Comparison of ENCODE assay signal across 9 mouse cellular contexts in the genomic region with DNA sequence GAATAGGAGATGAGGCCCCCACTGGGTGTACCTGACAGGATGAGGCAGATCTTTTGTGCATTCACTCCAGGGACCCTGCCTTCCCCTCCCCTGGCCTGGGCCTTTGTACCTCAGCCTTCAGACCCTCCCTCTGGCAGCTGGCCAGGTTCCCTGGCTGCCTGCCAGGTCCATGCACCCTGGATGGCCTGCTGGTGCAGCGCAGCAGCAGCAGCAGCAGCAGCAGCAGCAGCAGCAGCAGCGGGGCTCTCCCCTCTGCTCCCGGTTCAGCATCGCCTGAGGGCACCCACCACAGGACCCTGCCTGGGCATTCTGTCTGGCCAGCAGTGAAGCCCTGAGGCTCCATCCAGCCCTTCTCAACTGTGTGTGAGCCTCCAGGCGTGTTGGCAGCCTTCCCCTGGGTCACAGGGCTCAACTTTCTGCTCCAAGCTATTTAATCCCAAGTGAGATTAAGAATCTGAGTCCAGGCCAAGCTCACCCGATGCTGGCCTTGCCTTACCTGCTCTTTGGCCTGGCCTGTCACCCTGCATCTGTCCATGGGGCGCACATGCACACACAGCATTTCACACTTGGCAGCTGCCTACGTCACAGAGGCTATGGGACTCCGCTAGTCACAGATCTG. TPM values are rescaled to one million over a fixed set of nuclear protein-coding genes. Genes with fewer than 3 reads are reported as not detected.
A peak's percentile ranks its signal among the peaks of the same experiment; 100 is the strongest.
DNase-seq lines count a peak whose midpoint lies in the region; ATAC-seq lines count a peak whose summit lies in the region.
"Had no signal": no experiment of that assay in that cellular context is flagged by ENCODE, and none has a peak within 500 bp of the region (broad histone marks: within the 10 kb centered on the region; RNA-seq: fewer than 3 reads in every experiment).

No protein-coding gene starts in this region.

- DNase-seq in cerebellum, postnatal 4 days (ENCODE audit: low spot score in 2 of 2): peak; percentile 46 to 74
- DNase-seq in R1 (ENCODE audit: low read depth, low spot score): peak; percentile 13
- peak; percentile 8 to 22 for DNase-seq in heart, adult 9 months (ENCODE audit: low spot score in 2 of 2)
- DNase-seq in kidney, postnatal 10 days: peak; percentile 86

- no peaks in the 10 kb centered on the region for H3K9me3 ChIP-seq in neural tube, embryonic 13.5 days
- H3K9me3 ChIP-seq: hindbrain, embryonic 15.5 days had no signal

- H3K4me1 ChIP-seq in neural tube, embryonic 13.5 days (replicated peaks): peaks cover 48% of the 10 kb centered on the region

- 28% methylated on average over 9 of the region's 9 CpGs for WGBS in neural tube, embryonic 13.5 days

- H3K36me3 ChIP-seq in neural tube, embryonic 13.5 days: no peaks in the 10 kb centered on the region
- H3K36me3 ChIP-seq: hindbrain, embryonic 15.5 days had no signal

- H3K9ac ChIP-seq in neural tube, embryonic 13.5 days: peak overlapping the region; percentile 41
- H3K9ac ChIP-seq: hindbrain, embryonic 15.5 days had no signal

- peak overlapping the region; percentile 46 for H3K27ac ChIP-seq in neural tube, embryonic 13.5 days (replicated peaks)
- H3K27ac ChIP-seq: hindbrain, embryonic 15.5 days had no signal

- H3K27me3 ChIP-seq in neural tube, embryonic 13.5 days: peaks cover 83% of the 10 kb centered on the region

- H3K4me3 ChIP-seq in neural tube, embryonic 13.5 days: no peak overlapping the region
- H3K4me3 ChIP-seq: hindbrain, embryonic 15.5 days had no signal

- no peak for ATAC-seq in cerebellum, adult (ENCODE audit: insufficient number of reproducible peaks, low FRiP score, low TSS enrichment)
- ATAC-seq in neural tube, embryonic 13.5 days (ENCODE audit: low read depth): peak; percentile 44
- ATAC-seq in granulocyte monocyte progenitor cell, adult 5-6 weeks (replicated peaks; ENCODE audit: poor library complexity, severe bottlenecking): no peak
- no peak for ATAC-seq in frontal cortex, adult (ENCODE audit: low TSS enrichment)

- no peak overlapping the region for H3K4me2 ChIP-seq in neural tube, embryonic 13.5 days
- H3K4me2 ChIP-seq: hindbrain, embryonic 15.5 days had no signal

RNA-seq across cellular contexts. Expression of a gene that starts 50.5 kb away (rescaled TPM):
- polyA plus RNA-seq in neural tube, embryonic 13.5 days (2015; fragmentation: Nextera tagmentation; extraction: Ambion mirVana): 11.1 and 11.4 TPM in 2 replicates
- not detected in 2 replicates for total RNA-seq in granulocyte monocyte progenitor cell, adult 5-6 weeks (2014; fragmentation: Nextera tagmentation)
- total RNA-seq in granulocyte monocyte progenitor cell, adult 5-6 weeks (2017): not detected in 2 replicates

Comparison
In these comparisons a context has a peak if more than half of its experiments do, and no peak if none do; other contexts are left out.
1. DNase-seq: peak in every context shown above with its lines; median percentile 86 in kidney, postnatal 10 days; 60 in cerebellum, postnatal 4 days; 15 in heart, adult 9 months; 13 in R1.